Mouse (Mus musculus): ENCODE measurements around the gene Sept10. TPM values are rescaled to one million over a fixed set of nuclear protein-coding genes. Genes with fewer than 3 reads are reported as not detected.

Gene Sept10
- polyA plus RNA-seq, 1 experiment from 2014 or later: 17.0 TPM

DNA sequence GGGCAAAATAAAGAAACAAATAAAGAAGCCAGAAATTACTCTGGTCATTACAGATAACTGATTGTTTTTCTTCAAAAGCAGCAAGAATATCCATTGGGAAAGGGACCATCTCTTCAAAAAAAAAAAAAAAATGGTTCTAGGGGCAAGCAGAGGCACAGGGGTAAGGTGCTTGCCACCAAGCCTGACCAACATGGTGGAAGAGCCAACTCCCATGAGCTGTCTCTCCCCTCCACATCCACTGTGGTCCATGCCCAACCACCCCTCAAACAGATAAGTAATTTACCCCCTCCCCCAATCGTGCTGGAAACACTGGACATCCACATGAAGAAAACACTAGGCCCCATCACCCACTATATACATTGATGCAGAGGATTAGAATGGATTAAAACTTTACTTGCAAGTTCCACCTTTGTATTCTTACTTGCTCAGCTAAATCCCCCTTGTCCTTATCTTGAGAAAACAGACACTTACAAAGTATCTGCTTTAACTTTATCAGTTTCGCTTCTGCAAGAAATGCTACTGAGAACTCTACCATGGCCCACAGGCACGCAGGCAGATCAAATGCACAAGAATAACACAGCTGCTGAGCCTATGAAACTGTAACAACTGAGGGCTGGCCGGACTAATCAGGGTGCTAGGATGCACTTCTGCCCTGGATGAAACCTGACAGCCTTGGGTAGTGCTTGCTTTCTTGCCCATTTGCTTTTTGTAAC, 59.3 kb downstream of the Sept10 start:
- H3K4me3 ChIP-seq: no peak overlapping the region
- no peaks in the 10 kb centered on the region for H3K27me3 ChIP-seq
- no peak for ATAC-seq (ENCODE audit: low FRiP score, low read depth)
- H3K4me2 ChIP-seq: no peak overlapping the region
- no peak overlapping the region for H3K9ac ChIP-seq
- no peak overlapping the region for H3K27ac ChIP-seq (replicated peaks)
- WGBS: 81% methylated on average over 4 of the region's 4 CpGs
- H3K9me3 ChIP-seq: no peaks in the 10 kb centered on the region
- H3K36me3 ChIP-seq: no peaks in the 10 kb centered on the region
- no peaks in the 10 kb centered on the region for H3K4me1 ChIP-seq (replicated peaks)

DNA sequence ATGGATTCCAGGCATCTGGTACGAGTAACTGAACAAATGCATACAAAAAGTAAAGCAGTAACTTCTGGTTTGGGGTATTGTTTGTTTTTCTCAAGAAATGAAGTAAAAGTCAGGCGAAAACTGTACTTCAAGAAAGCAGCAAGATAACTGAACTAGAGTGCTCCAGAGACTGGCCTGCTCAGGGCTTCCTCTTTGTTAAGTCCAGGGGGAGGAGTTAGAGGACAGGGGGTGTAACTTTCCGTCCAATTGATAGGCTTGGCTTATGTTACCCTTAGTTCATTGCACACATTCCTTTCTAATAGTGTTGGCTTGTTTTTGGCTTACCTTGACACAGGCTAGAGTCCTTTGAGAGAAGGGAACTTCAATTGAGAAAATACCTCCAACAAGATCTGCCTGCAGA, 63.0 kb downstream of the Sept10 start:
- Histone ChIP-seq H3K4me1 (replicated peaks) (no peaks in the 10 kb centered on the region), H3K9me3 (no peaks in the 10 kb centered on the region), H3K4me3 (no peak overlapping the region), H3K27ac (replicated peaks) (no peak overlapping the region), H3K36me3 (no peaks in the 10 kb centered on the region), H3K4me2 (no peak overlapping the region), H3K9ac (no peak overlapping the region), H3K27me3 (no peaks in the 10 kb centered on the region)
- ATAC-seq (ENCODE audit: low FRiP score, low read depth): no peak
- WGBS: 81% methylated on average over 3 of the region's 3 CpGs

DNA sequence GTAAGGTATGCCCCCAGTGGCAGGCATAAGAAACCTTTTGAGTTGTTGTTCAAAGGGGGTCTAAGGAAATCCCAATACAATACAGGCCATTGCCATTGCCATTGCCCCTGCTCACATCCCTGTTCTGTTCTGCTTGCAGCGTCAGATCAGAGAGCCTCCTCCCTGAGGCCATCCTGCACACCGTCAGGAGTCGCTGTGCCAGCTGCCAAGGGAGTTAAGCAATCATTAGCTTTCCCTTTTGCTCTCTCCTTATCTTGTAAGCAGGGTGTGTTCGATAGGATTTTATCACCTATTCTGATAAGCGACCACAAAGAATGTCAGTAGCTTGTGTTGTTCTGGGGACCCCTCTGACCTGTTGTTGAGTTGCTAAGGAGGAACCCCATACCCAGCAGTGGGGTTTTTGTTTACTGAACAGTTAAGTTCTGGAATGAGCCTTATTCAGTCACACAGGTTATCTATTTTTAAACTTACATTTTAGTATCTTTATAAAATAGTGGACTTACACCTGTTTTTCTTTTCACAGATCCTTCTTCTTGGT, 69.0 kb downstream of the Sept10 start:
- Histone ChIP-seq H3K4me3 (no peak overlapping the region), H3K9ac (no peak overlapping the region), H3K27ac (replicated peaks) (no peak overlapping the region), H3K27me3 (no peaks in the 10 kb centered on the region), H3K36me3 (no peaks in the 10 kb centered on the region), H3K4me1 (replicated peaks) (0 out of 2 replicates have a peak, but pooled peaks cover 4% of the 10 kb centered on the region), H3K4me2 (no peak overlapping the region), H3K9me3 (no peaks in the 10 kb centered on the region)
- no peak for ATAC-seq (ENCODE audit: low FRiP score, low read depth)
- WGBS: 71% methylated on average over 5 of the region's 5 CpGs

DNA sequence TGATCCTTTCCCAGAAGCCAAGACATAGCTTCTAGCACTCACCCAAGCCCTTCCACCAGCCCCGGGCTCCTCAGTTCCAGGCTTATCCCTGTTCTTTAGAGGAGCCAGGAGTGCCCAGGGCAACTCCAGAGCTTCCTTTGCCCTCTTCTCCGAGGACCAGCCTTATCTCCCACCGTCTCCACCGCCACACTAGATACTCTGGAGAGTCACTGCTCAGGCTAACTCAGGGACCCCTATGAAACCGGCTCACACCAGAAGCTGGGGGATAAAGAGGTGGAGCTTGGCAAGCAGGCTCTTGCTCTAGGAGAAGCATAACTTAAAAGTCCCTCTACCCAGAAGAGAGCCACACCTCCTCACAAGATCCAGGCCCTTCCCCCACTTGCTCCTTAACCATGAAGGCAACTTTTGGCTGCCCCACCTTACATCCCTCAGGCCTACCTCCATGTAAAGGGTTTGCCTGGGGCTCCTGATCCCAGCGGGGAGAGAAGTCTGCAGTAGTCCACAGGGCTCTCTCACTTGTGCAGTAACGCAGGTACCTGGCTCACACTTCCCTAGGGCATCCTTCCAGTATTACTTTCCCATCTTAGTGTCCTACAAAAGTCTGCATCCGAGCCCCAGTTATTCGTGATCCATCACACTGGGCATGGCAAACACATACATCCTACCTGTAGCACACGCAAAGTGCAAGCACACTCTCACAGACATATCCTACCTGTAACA, 70.5 kb downstream of the Sept10 start:
- H3K4me1 ChIP-seq (replicated peaks): 0 out of 2 replicates have a peak, but pooled peaks cover 4% of the 10 kb centered on the region
- no peaks in the 10 kb centered on the region for H3K36me3 ChIP-seq
- WGBS: 89% methylated on average over 10 of the region's 10 CpGs
- no peak overlapping the region for H3K9ac ChIP-seq
- no peak overlapping the region for H3K4me2 ChIP-seq
- no peaks in the 10 kb centered on the region for H3K27me3 ChIP-seq
- no peak for ATAC-seq (ENCODE audit: low FRiP score, low read depth)
- no peaks in the 10 kb centered on the region for H3K9me3 ChIP-seq
- no peak overlapping the region for H3K4me3 ChIP-seq
- H3K27ac ChIP-seq (replicated peaks): no peak overlapping the region

DNA sequence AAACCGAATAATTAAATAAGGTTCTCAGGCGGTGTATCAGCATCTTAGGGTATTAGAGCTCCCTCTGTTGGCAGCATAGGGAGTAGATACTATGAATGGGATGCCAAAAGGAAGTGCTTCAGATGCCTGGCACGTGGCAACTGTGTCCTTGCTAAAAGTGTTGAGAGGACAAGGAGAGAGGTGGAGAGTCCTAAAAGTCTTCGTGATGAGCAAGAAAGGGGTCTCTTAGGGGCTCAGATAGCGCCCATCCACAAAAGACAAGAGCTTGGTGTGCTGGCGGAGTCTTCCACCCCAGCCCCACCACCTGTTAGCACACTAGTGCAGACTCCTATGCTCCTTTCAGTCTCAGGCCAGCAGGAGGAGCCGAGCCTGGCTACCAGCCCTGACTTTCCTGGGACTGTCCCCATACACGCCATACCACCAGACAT, 71.7 kb downstream of the Sept10 start:
- peak; percentile 76 for ATAC-seq (ENCODE audit: low FRiP score, low read depth)
- Histone ChIP-seq H3K9me3 (no peaks in the 10 kb centered on the region), H3K27me3 (no peaks in the 10 kb centered on the region), H3K4me1 (replicated peaks) (0 out of 2 replicates have a peak, but pooled peaks cover 4% of the 10 kb centered on the region), H3K4me2 (peak overlapping the region; percentile 20; the same call in 1 of the 2 replicates), H3K27ac (replicated peaks) (no peak overlapping the region), H3K9ac (no peak overlapping the region), H3K36me3 (no peaks in the 10 kb centered on the region), H3K4me3 (no peak overlapping the region)
- WGBS: 15% methylated on average over 8 of the region's 8 CpGs

DNA sequence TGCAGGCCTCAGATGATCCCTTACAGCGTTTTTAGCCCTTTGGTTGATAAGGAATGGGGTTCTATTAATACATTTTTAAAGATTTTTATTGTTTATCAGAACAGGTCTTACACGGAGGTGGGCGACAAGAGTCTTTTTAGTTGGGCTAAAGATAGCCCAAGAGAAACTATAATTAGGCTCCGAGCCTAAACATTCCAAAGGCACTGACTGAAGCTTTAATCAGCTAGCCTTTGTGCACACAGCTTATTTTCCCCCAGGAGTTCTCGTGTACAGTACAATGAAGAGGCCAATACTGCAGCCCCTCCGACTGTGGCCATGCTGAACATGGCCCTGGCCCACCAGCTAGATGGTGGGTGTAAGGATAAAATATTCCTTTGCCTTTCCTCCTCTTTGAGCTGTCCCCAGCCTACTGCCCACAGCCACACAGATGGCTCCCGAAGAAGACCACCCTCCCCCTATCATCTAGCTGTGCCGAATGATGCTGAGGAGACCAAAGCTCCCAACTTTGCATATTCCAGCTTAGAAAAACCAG, 88.1 kb downstream of the Sept10 start:
- Histone ChIP-seq H3K27ac (replicated peaks) (no peak overlapping the region), H3K4me1 (replicated peaks) (no peaks in the 10 kb centered on the region), H3K9ac (no peak overlapping the region), H3K9me3 (no peaks in the 10 kb centered on the region), H3K36me3 (no peaks in the 10 kb centered on the region), H3K27me3 (no peaks in the 10 kb centered on the region), H3K4me3 (no peak overlapping the region), H3K4me2 (no peak overlapping the region)
- 67% methylated on average over 8 of the region's 8 CpGs for WGBS
- no peak for ATAC-seq (ENCODE audit: low FRiP score, low read depth)

DNA sequence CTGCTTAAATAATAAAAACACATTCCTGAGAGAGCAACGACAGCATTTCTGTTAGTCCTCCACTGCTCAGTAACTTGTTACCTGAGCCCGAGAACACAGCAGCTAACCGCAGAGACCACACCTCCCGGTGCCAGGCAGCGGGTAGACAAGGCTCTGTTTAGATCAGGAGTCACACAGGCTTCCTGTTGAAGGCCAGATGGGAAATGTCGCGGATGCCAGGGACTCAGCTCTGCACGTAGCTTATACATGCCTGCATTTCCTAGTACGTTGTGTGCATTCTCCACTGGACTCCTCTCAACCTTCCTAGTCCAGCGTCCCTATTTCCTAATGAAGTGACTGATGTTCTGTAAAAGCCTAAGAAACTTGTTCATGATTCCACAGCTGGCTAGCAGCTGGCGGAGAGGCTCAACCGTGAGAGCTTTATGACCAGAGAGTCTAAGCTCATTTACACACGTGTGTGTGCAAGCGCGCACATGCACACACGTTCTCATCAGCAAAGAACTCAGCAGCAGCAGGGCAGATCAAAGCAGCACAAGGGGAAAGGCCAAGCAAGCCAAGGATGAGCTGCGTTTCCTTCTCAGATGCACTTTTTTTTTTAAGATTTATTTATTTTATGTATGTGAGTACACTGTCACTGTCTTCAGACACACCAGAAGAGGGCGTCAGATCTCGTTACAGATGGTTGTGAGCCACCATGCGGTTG, 89.6 kb downstream of the Sept10 start:
- Histone ChIP-seq H3K27me3 (no peaks in the 10 kb centered on the region), H3K27ac (replicated peaks) (no peak overlapping the region), H3K4me3 (no peak overlapping the region), H3K9ac (no peak overlapping the region), H3K4me1 (replicated peaks) (no peaks in the 10 kb centered on the region), H3K9me3 (no peaks in the 10 kb centered on the region), H3K36me3 (no peaks in the 10 kb centered on the region), H3K4me2 (no peak overlapping the region)
- ATAC-seq (ENCODE audit: low FRiP score, low read depth): no peak
- 82% methylated on average over 20 of the region's 20 CpGs for WGBS

DNA sequence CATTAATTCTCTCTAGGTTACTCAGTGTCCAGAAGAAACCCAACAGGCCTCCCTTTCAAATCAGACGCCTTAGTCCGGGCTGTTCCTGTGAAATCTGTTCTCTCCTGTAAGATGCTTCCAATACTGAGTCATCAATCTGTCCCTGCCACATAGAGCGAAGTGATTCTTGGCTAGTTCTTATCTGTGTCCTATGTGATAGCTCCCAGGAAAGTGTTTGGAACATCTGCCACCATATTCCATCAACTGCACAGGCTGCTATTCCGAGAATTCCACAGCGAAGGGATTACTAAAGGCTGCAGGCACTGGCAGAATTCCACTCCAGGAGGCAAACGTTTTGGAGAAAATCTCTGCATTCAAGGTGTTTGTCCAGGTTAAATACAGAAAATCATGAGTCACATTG, 94.0 kb downstream of the Sept10 start:
- Histone ChIP-seq H3K27me3 (no peaks in the 10 kb centered on the region), H3K4me3 (no peak overlapping the region), H3K4me1 (replicated peaks) (no peaks in the 10 kb centered on the region), H3K36me3 (no peaks in the 10 kb centered on the region), H3K4me2 (no peak overlapping the region), H3K27ac (replicated peaks) (no peak overlapping the region), H3K9me3 (no peaks in the 10 kb centered on the region), H3K9ac (no peak overlapping the region)
- 84% methylated on average over 6 of the region's 6 CpGs for WGBS
- ATAC-seq (ENCODE audit: low FRiP score, low read depth): no peak

DNA sequence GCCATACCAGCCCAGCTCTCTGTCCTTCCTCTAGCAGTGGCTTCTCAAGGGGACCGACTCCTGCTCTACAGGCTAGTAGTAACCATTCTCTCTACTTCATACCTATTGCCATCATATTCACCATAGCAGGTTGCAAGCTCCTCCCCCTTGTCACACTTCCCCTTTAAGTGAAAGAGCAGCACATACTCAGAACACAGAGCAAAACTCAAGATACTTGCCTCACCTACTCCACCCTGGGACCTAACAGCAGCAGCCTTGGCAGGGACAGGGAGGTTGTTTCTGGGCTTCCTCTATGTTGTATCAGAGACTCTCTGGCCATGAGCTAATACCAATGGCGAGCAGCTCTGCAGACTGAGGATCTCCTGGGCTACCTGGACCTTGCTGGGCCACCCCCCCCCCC, 96.2 kb downstream of the Sept10 start:
- Histone ChIP-seq H3K36me3 (no peaks in the 10 kb centered on the region), H3K9me3 (no peaks in the 10 kb centered on the region), H3K27ac (replicated peaks) (no peak overlapping the region), H3K27me3 (no peaks in the 10 kb centered on the region), H3K4me3 (no peak overlapping the region), H3K9ac (no peak overlapping the region), H3K4me1 (replicated peaks) (no peaks in the 10 kb centered on the region), H3K4me2 (no peak overlapping the region)
- WGBS: 93% methylated on average over 2 of the region's 2 CpGs
- ATAC-seq (ENCODE audit: low FRiP score, low read depth): no peak

DNA sequence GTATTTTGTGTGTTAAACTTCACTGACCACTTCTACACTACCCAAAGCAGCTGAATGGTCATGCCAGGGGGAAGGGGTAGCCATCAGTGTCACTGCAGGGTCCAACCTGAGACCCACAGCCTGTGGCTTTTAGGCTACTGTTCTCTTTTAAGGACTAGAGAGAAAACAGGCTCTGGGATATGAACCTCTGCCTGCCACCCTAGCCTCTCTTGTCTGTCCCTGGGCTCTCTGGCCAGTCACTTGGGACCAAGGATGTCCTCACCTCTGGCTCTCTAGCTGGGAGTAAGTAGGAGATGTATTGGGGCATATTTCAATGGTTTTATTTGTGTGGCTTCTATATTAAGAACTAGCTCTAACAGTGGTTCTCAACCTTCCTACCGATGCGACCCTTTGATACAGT, 101.8 kb downstream of the Sept10 start:
- H3K27ac ChIP-seq (replicated peaks): no peak overlapping the region
- H3K27me3 ChIP-seq: no peaks in the 10 kb centered on the region
- WGBS: 88% methylated on average over 2 of the region's 2 CpGs
- no peak overlapping the region for H3K4me2 ChIP-seq
- H3K36me3 ChIP-seq: no peaks in the 10 kb centered on the region
- no peak for ATAC-seq (ENCODE audit: low FRiP score, low read depth)
- no peaks in the 10 kb centered on the region for H3K4me1 ChIP-seq (replicated peaks)
- no peaks in the 10 kb centered on the region for H3K9me3 ChIP-seq
- no peak overlapping the region for H3K9ac ChIP-seq
- no peak overlapping the region for H3K4me3 ChIP-seq

DNA sequence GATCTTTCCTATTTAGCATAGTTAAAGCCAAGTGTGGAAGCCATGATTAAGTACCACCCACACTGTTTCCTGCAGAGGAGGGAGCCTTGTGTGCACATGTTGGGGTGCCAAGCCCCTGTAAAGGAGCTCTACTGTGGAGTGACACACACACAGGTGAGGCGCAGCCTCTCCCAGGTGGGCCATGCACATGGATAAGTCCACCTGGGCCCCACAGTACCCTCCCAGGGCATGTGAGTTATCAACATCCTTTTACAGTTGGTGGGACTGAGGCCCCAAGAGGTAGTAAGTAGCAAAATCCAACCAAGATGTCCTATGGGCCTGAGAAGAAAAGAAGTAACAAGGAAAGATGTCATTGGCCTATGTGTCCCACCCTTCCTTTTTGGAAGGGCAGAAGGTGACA, 102.6 kb downstream of the Sept10 start:
- WGBS: 96% methylated on average over 1 of the region's 1 CpGs
- H3K4me3 ChIP-seq: no peak overlapping the region
- no peak overlapping the region for H3K4me2 ChIP-seq
- no peaks in the 10 kb centered on the region for H3K9me3 ChIP-seq
- H3K27ac ChIP-seq (replicated peaks): no peak overlapping the region
- H3K4me1 ChIP-seq (replicated peaks): no peaks in the 10 kb centered on the region
- no peak overlapping the region for H3K9ac ChIP-seq
- no peaks in the 10 kb centered on the region for H3K36me3 ChIP-seq
- no peaks in the 10 kb centered on the region for H3K27me3 ChIP-seq
- ATAC-seq (ENCODE audit: low FRiP score, low read depth): no peak

DNA sequence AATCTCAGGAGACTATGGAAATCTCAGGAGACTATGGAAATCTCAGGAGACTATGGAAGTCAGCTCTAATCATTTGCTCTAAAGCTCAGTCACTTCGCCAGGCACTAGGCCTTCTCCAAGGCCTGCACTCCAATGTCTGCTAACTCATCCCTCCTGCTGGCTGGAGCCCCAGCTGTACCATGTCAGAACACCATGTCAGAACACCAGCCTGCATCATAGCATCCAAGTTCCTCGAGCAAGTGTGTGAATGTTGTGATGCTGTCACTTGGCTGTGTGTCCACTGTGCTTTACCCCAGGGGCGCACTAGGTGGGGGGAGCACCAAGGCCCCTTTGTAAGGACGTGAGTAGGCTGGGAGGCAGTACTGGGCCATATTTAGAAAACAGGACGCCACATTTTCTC, 104.1 kb downstream of the Sept10 start:
- Histone ChIP-seq H3K36me3 (no peaks in the 10 kb centered on the region), H3K4me1 (replicated peaks) (no peaks in the 10 kb centered on the region), H3K4me2 (no peak overlapping the region), H3K4me3 (no peak overlapping the region), H3K27me3 (no peaks in the 10 kb centered on the region), H3K9ac (no peak overlapping the region), H3K27ac (replicated peaks) (no peak overlapping the region), H3K9me3 (no peaks in the 10 kb centered on the region)
- ATAC-seq (ENCODE audit: low FRiP score, low read depth): no peak
- 89% methylated on average over 5 of the region's 5 CpGs for WGBS
